Mouse (Mus musculus): ENCODE results near the gene Efcab12. TPM values are rescaled to one million over a fixed set of nuclear protein-coding genes. Genes with fewer than 3 reads are reported as not detected.

The Efcab12 gene
- total RNA-seq (2014; rRNA removed) (0.07 and 0.09 TPM in 2 replicates), polyA plus RNA-seq (2012; rRNA removed) (0.05 and 0.11 TPM in 2 replicates)

DNA sequence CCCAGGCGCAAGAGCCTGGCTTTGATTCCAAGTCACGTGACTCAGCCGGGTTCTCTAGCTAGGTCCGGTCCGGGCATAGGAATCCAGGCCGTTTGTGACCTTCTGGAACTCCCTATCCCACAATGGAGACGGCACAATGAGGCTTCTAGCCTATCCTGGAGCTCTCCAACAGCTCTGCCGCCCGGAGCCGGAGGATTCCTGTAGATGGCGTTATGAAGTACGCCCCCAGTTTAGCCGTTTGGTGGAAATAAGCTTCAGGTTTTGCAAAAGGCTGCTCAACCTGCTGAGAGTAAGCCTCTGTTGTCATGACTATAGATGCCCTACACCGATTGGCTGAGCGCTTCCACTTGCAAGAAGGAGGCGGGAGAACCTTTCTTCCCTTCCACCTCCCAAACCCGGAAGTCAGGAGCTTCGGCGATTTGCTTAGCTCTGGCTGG lies at the start of gene Efcab12:
Efcab12 (minus strand) TSS at position 252 of the 437 bp plus-strand sequence.
- Histone ChIP-seq H3K4me1 (ENCODE audit: control insufficient read depth, insufficient read depth, low read length) (no peaks in the 10 kb centered on the region), H3K4me3 (ENCODE audit: insufficient read depth, low read depth, low read length) (peak within 1 kb of the TSS; percentile 21; the same call in 1 of the 2 replicates), H3K79me2 (ENCODE audit: control insufficient read depth, insufficient read depth, low read length) (no peaks in the 10 kb centered on the region), H3K36me3 (ENCODE audit: control insufficient read depth, insufficient read depth, low read length) (no peaks in the 10 kb centered on the region), H3K9ac (ENCODE audit: low read depth, low read length) (peak within 1 kb of the TSS; percentile 29; the same call in 1 of the 2 replicates), H3K27ac (replicated peaks; ENCODE audit: insufficient read depth, low read depth, low read length) (no peak within 1 kb of the TSS), H3K27me3 (ENCODE audit: control insufficient read depth, insufficient read depth, low read length) (no peaks in the 10 kb centered on the region)
- peak; percentile 76 for DNase-seq (ENCODE audit: extremely low read depth, low read depth, low spot score)
- 3% methylated on average over 19 of the region's 19 CpGs for WGBS
- TF ChIP-seq CTCF (IDR thresholded peaks at IDR 0.05; ENCODE audit: low read depth, low read length) (no peak), POLR2A (IDR thresholded peaks at IDR 0.05; ENCODE audit: extremely low read depth, insufficient read depth, low read length) (no peak)

DNA sequence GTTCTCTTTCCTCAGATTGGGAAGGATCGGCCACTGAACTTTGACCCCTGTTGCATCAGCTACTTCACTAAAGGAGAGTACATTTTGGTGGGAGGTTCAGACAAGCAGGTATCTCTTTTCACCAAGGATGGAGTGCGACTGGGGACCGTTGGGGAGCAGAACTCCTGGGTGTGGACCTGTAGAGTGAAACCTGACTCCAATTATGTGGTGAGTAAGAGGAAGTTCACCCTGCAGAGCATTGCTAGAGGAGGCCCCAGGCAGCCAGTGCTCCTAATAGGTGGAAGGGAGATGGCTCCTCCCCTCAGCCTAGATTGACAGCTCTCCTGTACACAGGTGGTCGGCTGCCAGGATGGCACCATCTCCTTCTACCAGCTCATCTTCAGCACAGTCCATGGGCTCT lies 48.7 kb upstream of the Efcab12 start:
- Histone ChIP-seq H3K27ac (replicated peaks; ENCODE audit: insufficient read depth, low read depth, low read length) (no peak overlapping the region), H3K9ac (ENCODE audit: low read depth, low read length) (no peak overlapping the region), H3K79me2 (ENCODE audit: control insufficient read depth, insufficient read depth, low read length) (no peaks in the 10 kb centered on the region), H3K4me1 (ENCODE audit: control insufficient read depth, insufficient read depth, low read length) (peaks cover 9% of the 10 kb centered on the region; the same call in 1 of the 2 replicates), H3K4me3 (ENCODE audit: insufficient read depth, low read depth, low read length) (no peak overlapping the region), H3K27me3 (ENCODE audit: control insufficient read depth, insufficient read depth, low read length) (no peaks in the 10 kb centered on the region), H3K36me3 (ENCODE audit: control insufficient read depth, insufficient read depth, low read length) (no peaks in the 10 kb centered on the region)
- DNase-seq (ENCODE audit: extremely low read depth, low read depth, low spot score): no peak
- no peak for TF ChIP-seq CTCF (IDR thresholded peaks at IDR 0.05; ENCODE audit: low read depth, low read length)
- no peak for TF ChIP-seq POLR2A (IDR thresholded peaks at IDR 0.05; ENCODE audit: extremely low read depth, insufficient read depth, low read length)
- 56% methylated on average over 4 of the region's 4 CpGs for WGBS

DNA sequence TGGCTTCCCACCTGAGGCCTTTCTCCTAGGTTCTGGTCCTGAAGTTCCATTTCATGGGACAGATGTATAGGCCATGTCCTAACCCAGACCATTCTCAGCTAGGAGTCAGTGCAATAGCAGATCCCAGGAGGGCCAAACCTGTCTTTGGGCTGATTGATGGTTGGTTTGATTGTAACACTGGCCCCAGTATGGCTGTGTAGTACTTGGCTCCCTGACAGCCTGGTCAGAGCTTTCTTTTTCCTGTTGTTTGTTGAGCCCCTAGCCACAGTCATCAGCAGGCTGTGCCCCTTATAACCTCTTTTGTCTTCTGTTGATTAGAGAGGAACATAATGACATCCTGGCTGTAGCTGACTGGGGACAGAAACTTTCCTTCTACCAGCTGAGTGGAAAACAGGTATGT lies 45.8 kb upstream of the Efcab12 start:
- Histone ChIP-seq H3K4me1 (ENCODE audit: control insufficient read depth, insufficient read depth, low read length) (peaks cover 12% of the 10 kb centered on the region; the same call in 1 of the 2 replicates), H3K27ac (replicated peaks; ENCODE audit: insufficient read depth, low read depth, low read length) (peak overlapping the region; percentile 38), H3K9ac (ENCODE audit: low read depth, low read length) (no peak overlapping the region), H3K79me2 (ENCODE audit: control insufficient read depth, insufficient read depth, low read length) (no peaks in the 10 kb centered on the region), H3K36me3 (ENCODE audit: control insufficient read depth, insufficient read depth, low read length) (no peaks in the 10 kb centered on the region), H3K4me3 (ENCODE audit: insufficient read depth, low read depth, low read length) (no peak overlapping the region), H3K27me3 (ENCODE audit: control insufficient read depth, insufficient read depth, low read length) (no peaks in the 10 kb centered on the region)
- no peak for DNase-seq (ENCODE audit: extremely low read depth, low read depth, low spot score)
- TF ChIP-seq CTCF (IDR thresholded peaks at IDR 0.05; ENCODE audit: low read depth, low read length): no peak
- no peak for TF ChIP-seq POLR2A (IDR thresholded peaks at IDR 0.05; ENCODE audit: extremely low read depth, insufficient read depth, low read length)

DNA sequence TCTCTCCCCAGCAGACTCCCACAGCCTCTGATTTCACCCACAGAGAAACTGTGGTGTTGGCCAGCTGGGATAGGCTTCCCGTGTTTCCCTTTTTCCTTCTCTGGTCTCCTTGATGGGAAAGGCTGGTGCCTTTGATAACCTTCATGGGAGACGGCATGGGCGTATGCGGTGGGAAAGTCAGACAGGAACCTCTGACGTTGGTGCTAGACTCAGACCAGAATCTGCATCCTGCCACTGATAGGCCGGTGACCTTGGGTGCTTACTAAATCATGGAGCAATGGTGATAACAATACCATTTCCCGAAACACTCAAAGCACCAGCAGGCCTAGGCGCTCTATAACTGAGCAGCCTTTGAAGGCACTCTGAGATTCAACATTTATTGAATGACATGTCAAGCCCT lies 42.5 kb upstream of the Efcab12 start:
- no peak for DNase-seq (ENCODE audit: extremely low read depth, low read depth, low spot score)
- no peak overlapping the region for H3K9ac ChIP-seq (ENCODE audit: low read depth, low read length)
- no peaks in the 10 kb centered on the region for H3K27me3 ChIP-seq (ENCODE audit: control insufficient read depth, insufficient read depth, low read length)
- 81% methylated on average over 8 of the region's 8 CpGs for WGBS
- H3K79me2 ChIP-seq (ENCODE audit: control insufficient read depth, insufficient read depth, low read length): no peaks in the 10 kb centered on the region
- TF ChIP-seq POLR2A (IDR thresholded peaks at IDR 0.05; ENCODE audit: extremely low read depth, insufficient read depth, low read length) (no peak), CTCF (IDR thresholded peaks at IDR 0.05; ENCODE audit: low read depth, low read length) (no peak)
- no peak overlapping the region for H3K4me3 ChIP-seq (ENCODE audit: insufficient read depth, low read depth, low read length)
- H3K4me1 ChIP-seq (ENCODE audit: control insufficient read depth, insufficient read depth, low read length): peaks cover 10% of the 10 kb centered on the region; the same call in 1 of the 2 replicates
- peak overlapping the region; percentile 52 for H3K27ac ChIP-seq (replicated peaks; ENCODE audit: insufficient read depth, low read depth, low read length)
- peaks cover 1% of the 10 kb centered on the region; the same call in 1 of the 2 replicates for H3K36me3 ChIP-seq (ENCODE audit: control insufficient read depth, insufficient read depth, low read length)

DNA sequence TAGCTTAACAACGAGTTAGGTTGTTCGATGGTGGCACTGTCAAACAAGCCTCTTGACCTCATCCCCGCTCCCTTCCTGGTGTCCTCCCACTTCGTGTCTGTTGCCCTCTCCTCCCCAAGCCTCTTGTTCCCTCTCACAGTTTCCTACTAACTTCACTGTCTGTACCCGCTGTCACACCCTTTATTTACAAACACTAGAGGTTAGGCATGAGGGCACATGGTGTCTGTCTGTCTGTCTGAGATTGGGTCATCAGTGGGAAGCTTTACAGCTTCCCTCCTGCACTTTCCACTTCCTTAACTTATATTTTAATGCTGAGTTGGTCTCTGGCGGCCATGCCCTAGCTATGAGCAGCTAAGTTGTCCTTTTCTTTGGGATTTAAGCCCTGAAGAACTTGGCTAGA lies 41.5 kb upstream of the Efcab12 start:
- no peak overlapping the region for H3K27ac ChIP-seq (replicated peaks; ENCODE audit: insufficient read depth, low read depth, low read length)
- H3K36me3 ChIP-seq (ENCODE audit: control insufficient read depth, insufficient read depth, low read length): peaks cover 1% of the 10 kb centered on the region; the same call in 1 of the 2 replicates
- no peak overlapping the region for H3K9ac ChIP-seq (ENCODE audit: low read depth, low read length)
- WGBS: 81% methylated on average over 6 of the region's 6 CpGs
- H3K4me3 ChIP-seq (ENCODE audit: insufficient read depth, low read depth, low read length): no peak overlapping the region
- TF ChIP-seq POLR2A (IDR thresholded peaks at IDR 0.05; ENCODE audit: extremely low read depth, insufficient read depth, low read length): no peak
- TF ChIP-seq CTCF (IDR thresholded peaks at IDR 0.05; ENCODE audit: low read depth, low read length): no peak
- H3K79me2 ChIP-seq (ENCODE audit: control insufficient read depth, insufficient read depth, low read length): no peaks in the 10 kb centered on the region
- peaks cover 10% of the 10 kb centered on the region; the same call in 1 of the 2 replicates for H3K4me1 ChIP-seq (ENCODE audit: control insufficient read depth, insufficient read depth, low read length)
- no peak for DNase-seq (ENCODE audit: extremely low read depth, low read depth, low spot score)
- H3K27me3 ChIP-seq (ENCODE audit: control insufficient read depth, insufficient read depth, low read length): no peaks in the 10 kb centered on the region

DNA sequence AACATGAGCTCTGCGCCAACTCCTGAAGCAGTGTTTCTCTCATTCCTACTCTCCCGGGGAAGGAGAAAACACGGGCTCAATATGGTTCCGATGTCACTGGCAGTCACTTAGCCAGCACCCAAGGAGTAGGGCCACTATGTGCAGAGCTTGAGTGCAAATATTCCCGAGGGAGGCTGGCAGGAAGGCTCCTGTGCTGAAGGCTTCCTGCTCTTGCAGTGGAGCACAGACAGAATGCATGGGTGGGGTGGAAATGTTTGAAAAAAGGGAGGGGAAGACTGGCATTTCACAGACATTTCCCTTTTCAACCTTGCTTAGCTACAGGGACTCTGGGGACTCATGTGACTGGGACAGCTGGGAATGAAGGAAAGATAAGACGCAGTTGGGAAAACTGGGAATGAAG lies 40.5 kb upstream of the Efcab12 start:
- no peaks in the 10 kb centered on the region for H3K27me3 ChIP-seq (ENCODE audit: control insufficient read depth, insufficient read depth, low read length)
- H3K4me1 ChIP-seq (ENCODE audit: control insufficient read depth, insufficient read depth, low read length): peaks cover 8% of the 10 kb centered on the region; the same call in 1 of the 2 replicates
- 76% methylated on average over 6 of the region's 6 CpGs for WGBS
- DNase-seq (ENCODE audit: extremely low read depth, low read depth, low spot score): no peak
- no peak overlapping the region for H3K4me3 ChIP-seq (ENCODE audit: insufficient read depth, low read depth, low read length)
- H3K79me2 ChIP-seq (ENCODE audit: control insufficient read depth, insufficient read depth, low read length): no peaks in the 10 kb centered on the region
- no peak overlapping the region for H3K27ac ChIP-seq (replicated peaks; ENCODE audit: insufficient read depth, low read depth, low read length)
- no peak overlapping the region for H3K9ac ChIP-seq (ENCODE audit: low read depth, low read length)
- TF ChIP-seq POLR2A (IDR thresholded peaks at IDR 0.05; ENCODE audit: extremely low read depth, insufficient read depth, low read length): no peak
- TF ChIP-seq CTCF (IDR thresholded peaks at IDR 0.05; ENCODE audit: low read depth, low read length): no peak
- H3K36me3 ChIP-seq (ENCODE audit: control insufficient read depth, insufficient read depth, low read length): peaks cover 1% of the 10 kb centered on the region; the same call in 1 of the 2 replicates

Measured in liver, adult 2 months (tissue).